Mouse (Mus musculus) heart, postnatal 4 days (tissue): ENCODE data around the gene Dennd4a. TPM values are rescaled to one million over a fixed set of nuclear protein-coding genes. Genes with fewer than 3 reads are reported as not detected.

Experiments
- DNase-seq: peaks from one replicate; pipeline ENCODE4 v3.0.0; 2021
- total RNA-seq, 2 experiments: library from RNA; stranded (reverse); gene quantifications; 2 replicates each; pipeline ENCODE4 v1.2.3; 2021

The Dennd4a gene
- total RNA-seq, 2 experiments from 2014 or later: 13.8 to 16.9 TPM

DNA sequence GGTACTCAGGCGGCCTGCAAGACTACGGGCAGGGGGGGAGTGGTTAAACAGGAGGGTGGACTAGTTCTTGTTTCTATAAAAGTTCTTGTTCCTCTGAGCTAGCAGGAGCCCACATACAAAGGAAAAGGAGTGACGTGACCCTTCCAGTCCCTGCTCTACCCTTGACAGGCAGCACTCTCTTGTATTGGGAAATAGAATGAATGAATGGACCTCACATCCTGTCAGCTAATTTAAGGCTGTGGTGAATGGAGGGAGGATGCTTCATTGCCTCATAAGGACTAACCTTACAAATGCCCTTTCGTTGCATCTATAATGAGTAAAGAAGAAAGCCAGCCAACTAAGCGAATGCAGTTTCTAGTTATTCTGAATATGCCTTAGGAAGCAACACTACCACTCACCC lies 114.6 kb downstream of the Dennd4a start:
- DNase-seq: no peak

DNA sequence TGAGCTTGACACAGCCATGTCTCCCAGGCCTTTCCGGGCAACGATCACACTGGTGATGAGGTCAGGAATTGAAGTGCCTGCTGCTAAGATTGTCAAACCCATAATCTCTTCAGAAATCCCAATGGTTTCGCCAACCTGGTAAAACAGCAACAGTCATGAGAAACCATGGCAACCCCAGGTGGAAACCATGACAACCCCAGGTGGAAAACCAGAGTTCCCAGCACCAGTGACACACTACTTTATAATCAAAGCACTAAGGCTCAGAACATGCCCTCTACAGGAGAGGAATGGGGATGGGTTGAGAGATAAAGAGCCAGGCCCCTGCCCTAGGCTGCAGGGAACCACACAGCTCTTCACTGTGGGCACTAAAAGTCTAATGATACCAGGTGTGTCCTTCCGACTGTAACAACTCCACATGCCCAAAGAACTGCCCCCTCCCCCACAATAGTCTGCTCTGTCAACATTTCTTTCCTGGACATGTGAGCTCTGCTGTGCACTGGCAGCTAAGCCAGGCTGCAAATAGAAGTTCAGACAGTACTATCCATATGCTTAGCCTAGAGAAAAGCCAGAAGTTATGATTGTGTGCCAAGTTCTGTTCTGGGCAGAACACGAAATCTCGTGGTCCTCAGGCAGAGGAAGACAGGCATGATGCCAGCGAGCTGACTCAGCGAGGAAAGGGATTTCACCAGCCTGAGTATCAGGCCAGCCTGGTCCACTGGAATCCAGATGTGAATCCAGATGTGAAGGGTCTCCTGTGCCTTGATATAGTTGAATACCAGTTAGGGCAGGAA lies 115.3 kb downstream of the Dennd4a start:
- peak; percentile 89 for DNase-seq

DNA sequence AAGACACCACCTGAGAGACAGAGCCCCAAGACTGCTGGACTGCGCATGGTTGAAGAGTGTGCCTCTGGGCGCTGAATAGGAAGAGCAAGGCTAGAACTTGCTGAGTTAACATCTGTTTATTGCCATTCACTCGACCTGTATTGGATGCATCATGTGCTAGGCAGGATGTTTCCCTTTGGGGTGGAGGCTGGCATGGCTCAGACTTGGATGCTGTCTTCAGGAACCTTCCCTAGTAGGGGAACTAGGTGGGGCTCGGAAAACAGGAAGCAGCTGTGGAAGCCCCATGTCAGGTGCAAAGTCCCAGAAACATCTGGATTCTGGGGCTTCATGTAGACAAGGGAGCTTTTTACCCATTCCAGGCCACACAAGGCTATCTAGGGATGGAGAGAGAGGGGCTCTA lies 119.1 kb downstream of the Dennd4a start:
- DNase-seq: no peak

DNA sequence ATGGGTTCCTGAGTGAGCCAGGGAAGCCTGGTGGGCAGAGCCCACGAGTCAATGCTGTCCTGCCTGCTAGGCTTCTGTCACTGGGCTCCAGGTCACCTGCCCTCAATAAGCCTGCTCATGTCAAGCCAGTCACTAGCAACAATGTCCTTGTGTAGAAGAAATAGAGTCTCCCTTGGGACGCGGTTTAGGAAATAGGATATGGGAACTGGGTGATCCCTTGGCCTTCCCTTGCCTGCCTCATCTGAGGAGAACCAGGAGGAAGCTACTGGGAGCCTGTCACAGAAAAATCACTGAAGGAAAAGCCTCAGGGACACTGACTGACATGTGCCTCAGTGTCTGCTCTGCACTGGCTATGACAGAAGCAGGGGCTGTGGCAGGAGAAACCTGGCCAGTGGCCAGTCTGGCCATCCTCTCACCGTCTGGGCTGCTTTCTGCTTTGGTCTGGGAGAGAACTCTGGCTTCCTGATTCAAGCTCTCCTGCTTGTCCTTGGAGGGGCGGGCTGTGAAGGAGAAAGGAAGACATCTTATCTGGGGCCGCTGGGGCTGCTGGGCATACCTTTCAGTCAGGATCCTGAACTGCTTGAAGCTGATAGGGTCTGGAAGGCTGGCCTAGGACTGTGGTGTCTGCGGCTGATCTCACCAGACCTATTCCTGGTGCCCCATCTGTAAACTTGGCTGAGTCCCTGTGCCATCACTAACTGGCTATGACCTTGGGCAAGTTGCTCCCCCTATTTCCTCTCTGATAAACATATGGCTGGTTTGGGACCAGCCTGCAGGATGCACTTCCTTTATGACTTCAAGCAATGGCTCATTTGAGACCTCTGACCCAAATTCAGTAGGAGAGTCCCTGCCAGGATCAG lies 120.8 kb downstream of the Dennd4a start:
- DNase-seq: no peak

DNA sequence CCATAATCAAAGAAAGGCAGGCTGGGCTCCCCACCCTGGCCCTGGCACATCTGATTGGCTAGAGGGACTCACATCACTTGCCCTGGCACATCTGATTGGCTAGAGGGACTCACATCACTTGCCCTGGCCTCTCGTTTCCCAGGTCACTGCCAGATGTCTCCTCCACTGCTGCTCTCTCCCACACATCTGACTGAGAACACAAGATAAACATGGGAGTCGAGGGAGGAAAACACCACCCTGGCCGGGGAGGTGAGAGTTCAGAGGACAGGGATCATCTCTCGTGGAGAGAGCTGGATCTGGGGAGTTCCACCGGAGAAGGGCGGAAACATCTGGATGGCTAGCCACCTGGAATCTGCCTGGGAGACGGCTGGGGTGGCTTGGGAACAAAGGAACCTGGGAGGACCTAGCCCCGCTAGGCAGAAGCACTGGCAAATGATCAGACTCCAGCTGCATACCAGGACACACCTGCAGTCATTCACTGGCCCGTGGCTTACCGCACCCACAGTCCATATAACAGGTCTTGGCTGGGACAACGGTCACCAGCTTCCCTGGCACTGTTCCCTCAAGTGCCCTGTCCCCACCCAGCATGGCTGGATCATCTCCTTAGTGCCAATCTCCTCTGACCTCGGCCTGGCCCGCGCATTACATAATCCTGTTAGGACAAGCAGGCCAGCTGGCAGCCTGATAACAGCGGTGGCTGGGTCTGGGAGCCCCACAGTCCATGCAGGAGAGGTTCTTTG lies 123.0 kb downstream of the Dennd4a start:
- peak; percentile 76 for DNase-seq

DNA sequence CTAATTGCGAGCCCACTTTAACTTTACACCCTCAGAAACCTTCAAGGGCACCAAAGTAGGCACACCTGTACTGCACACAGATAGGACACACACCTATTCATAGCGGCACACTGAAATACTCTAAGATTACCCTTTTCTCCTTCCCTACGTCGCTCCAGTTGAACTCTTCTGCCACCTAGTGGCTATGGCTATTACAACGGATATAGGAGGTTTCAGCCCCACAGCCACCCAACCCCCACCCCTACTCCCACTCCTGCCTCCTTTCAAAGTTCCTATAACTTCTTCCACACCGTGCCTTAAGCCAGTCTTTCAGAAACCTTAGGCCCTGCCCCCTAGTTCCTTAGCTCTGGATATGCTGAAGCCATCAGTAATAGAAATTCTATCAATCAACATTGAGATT lies 125.4 kb downstream of the Dennd4a start:
- DNase-seq: peak; percentile 79

DNA sequence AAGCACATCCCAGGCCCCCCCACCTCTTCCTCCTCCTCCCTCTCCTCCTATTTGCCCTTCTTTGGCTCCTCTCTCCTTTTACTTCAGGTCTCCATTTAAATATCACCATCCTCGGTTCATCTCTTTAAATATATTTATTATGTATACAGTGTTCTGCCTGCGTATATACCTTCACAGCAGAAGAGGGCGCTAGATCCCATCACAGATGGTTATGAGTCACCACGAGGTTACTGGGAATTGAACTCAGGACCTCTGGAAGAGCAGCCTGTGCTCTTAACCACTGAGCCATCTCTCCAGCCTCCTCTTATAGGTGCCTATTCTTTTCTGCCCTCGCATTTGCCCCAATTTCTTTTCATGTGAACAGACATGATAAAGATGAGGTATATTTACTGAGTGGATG lies 126.4 kb downstream of the Dennd4a start:
- DNase-seq: no peak

DNA sequence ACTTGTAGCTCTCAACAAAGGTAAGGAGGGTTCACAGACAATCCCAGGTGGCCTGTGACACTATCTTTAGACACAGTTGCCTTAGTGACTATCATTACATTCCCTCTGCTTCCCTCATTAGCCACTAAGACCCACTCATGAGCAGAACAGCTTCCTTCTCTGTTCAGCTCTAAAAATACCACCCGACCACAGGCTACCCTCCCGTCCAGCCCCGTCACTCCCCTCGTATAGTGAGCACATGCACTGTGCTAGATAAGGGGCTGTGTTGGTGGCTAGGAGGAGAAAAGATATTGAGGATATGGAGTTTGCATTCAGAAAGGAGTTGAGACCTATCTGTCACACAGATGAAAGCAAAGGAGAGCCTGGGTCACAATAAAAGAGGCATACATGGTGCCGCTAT lies 127.4 kb downstream of the Dennd4a start:
- no peak for DNase-seq

DNA sequence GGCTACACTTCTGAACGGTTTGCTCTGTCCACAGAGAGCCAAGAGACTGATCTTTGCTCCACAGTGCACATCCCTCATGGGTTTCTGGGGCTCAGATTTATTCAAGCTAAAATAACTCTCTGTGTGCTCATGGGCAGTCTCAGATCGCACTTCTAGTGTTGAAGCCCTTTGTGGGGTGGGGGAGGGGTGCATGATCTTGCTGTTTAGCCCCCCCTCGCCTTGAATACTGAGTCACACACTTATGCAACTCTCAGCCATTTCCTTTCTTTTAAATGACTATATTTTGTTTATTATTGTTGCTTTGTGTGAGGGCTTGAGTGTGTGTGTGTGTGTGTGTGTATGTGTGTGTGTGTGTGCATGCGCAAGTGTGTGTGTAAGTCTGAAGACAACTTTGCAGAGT lies 128.1 kb downstream of the Dennd4a start:
- no peak for DNase-seq

DNA sequence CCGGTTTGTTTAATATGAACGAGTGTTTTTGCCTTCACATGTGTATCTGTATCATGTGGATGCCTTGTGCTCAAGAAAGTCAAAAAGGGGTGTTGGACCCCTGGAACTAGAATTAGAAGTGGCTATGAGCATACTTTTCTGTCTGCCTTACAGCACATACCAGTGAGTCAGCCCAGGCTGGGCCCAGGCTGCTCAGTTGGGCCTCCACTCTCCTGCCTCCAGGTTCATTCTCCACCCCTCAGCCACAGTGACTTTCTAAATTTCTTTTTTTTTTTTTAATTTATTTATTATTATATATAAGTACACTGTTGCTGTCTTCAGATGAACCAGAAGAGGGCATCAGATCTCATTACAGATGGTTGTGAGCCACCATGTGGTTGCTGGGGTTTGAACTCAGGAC lies 128.7 kb downstream of the Dennd4a start:
- DNase-seq: no peak

DNA sequence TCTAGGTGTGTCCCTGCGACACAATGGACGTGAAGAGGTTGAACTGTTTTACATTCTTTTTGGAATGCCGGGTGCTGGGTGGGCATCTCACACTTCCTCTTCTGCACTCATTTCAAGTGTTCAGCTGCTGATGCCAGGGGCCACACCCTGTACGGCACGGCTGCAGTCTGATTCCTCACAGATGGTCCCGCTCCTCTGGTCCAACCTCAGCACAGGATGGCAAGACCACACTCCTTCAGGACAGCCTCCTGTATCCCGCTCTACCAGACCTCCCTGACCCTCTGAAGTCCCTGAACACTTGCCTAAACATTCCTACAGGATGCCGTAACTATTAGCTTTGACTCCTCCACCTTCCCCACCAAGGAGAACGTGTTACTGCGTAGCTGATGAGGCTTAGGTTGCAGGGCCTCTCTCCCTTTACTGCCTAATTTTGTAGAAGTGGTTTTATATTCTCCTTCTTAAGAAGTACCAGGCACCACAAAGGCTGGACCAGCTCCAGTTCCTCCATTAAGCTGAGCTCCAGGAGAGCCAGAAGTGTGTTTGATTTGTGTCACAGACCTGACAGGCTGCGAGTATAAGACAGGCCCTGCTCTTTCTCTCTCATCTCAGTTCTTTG lies 129.7 kb downstream of the Dennd4a start:
- no peak for DNase-seq

DNA sequence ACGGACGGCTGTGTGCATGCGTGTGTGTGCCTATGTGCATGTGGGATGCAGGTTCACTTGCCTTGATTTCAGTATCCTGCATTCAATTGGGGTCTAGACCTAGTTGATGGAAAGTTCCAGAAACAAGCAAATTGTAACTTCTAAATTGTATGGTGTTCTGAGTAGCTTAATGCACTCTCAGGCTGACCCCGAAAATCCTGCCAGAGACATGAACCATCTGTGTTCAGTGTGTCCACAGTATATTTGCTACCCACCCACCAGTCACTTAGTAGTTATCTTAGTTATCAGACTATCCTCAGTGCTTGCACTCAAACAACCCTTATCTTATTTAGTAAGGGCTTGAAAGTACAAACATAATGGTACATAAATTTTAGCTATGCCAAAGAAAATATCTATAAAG lies 130.5 kb downstream of the Dennd4a start:
- DNase-seq: no peak

DNA sequence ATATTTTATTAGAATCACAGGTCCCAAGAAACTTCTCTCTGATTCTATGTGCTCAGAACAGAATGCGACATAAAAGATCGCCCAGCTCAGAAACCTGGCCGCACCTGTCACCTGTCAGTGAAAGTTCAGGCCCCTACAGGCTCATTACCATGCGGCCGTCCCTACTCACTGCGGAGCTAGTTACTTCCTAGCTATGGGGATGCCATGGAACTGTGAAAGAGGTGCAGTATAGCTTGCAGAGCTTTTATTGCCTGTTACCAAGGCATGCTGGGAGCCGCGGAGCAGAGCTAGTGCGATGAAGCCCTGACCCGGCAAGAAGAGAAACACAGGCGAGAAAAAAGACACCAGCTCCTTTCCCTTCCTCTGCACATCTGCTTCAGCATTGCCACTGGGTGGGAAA lies 132.9 kb downstream of the Dennd4a start:
- DNase-seq: no peak

DNA sequence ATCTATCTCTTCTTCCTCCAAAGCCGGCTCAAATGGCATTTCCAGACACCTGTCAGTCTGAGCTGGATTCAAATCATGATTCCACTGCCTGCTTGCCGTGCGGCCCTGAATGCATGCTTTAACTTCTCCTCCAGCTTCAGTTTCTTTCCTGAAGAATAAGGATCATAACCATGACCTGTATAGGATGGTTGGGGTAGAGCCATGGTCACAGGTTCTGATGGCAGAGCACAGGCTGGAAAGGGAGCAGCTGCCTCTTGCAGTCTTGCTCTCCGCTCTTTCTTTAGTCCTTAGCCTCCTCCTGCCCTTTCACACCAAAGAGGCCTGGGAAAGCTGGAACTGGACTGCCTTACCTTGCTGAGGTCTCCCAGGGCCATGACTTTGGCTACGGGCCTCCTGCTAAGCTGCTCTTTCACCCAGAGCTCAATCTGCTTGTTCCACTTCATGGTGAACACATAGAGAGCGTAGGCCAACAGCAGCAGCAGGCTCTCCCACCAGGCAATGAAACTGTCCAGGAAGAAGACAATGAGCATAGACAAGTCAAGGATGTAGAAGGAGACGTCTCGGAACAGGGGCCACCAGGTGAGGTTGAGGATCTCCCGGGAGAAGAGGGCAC lies 136.4 kb downstream of the Dennd4a start:
- no peak for DNase-seq

DNA sequence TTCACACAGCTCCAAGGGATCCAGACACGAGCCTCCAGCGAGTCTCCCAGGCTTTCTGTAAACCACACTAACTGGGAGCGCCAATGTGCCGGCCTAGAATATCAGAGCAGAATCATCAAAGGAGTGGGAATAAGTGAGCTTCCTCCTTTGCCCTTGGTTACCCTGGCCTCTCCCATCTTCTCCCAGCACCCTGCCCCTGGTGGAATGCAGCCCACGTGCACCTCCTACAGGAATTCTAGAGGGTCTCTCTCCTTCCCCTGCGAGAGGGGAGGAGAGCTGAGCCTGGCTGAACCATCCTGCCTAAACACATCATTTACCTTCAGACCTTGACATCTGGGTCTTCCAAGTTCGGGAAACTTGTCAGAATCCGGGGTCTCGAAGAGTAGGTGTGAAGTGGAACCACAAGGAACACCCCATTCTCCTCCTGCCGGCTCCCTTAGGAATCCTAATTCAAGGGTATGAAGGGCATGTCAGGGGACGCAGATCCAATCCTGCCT lies 140.1 kb downstream of the Dennd4a start, which contains the start of gene Slc24a1:
Gene Slc24a1, minus strand, starts transcription at position 447 of the 497 bp plus-strand sequence.
- DNase-seq: no peak

DNA sequence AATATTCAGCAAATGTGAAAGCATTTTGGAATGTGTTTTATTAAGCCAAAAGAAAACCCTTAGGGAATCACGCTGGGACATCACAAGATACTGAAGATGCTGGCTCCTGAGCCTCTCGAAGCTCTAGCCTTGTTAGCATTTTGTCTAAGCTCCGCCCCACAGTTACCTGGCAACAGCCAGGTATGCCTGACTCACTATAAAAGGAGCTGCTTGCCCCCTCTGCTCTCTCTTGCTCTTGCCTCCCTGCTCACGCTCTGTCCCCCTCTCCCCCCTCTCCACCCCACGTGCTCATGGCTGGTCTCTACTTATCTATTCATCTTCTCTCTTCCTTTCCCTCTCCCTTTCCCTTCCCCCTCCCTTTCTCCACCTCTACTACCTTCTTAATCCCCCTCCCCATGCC lies 140.9 kb downstream of the Dennd4a start:
- no peak for DNase-seq

DNA sequence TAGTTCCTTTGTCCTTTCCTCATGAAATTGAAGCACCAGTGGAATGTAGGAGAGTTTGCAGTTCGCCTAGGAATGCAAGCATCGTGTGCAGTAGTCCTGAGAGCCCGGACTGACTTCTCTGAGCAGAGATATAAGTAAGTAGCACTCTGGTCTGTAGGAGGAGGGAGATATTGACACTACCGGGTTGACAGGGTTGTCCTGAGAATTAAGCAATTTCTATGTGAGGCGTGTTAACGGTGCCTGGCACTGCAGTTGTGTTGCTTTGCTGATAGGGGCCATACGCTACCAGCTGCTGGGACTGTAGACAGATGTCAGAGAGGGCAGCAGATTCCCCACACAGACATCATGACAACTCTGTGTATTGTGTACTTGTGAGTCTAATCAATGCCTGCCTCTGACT lies 142.1 kb downstream of the Dennd4a start:
- no peak for DNase-seq

DNA sequence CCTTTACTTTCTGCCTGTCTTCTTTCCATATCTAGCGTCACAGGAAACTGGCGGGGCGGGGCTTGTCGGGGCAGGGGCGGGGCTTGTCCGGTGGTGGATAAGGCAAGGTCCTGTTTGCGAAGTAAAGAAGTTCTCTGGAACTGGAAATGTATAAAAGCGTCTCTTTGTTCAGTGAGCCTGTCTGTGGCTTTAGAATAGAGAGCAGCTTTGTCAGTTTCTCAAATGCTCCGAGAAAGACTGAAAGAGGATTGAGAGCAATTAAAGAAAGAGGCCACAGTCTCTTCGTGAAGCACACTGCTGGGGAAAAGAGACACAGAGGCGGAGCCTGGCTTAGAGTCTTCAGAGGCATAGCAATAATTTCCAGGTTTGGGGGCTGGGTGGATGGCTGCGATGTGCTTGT lies 145.2 kb downstream of the Dennd4a start:
- DNase-seq: peak; percentile 19

DNA sequence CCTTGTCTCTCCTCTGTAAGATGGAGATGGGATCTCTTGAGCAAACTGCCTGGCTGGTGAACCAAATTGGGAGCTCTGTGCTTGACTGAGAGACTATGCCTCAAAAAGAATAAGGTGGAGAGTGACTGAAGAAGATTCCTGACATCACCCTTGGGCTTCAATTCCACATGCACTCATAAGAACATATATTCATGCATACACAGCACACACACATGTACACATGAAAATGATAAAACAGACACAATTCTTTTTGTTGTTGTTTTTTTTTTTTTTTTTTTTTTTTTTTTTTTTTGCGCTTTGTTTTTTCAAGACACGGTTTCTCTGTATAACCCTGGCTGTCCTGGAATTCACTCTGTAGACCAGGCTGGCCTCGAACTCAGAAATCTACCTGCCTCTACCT lies 146.1 kb downstream of the Dennd4a start:
- DNase-seq: no peak

DNA sequence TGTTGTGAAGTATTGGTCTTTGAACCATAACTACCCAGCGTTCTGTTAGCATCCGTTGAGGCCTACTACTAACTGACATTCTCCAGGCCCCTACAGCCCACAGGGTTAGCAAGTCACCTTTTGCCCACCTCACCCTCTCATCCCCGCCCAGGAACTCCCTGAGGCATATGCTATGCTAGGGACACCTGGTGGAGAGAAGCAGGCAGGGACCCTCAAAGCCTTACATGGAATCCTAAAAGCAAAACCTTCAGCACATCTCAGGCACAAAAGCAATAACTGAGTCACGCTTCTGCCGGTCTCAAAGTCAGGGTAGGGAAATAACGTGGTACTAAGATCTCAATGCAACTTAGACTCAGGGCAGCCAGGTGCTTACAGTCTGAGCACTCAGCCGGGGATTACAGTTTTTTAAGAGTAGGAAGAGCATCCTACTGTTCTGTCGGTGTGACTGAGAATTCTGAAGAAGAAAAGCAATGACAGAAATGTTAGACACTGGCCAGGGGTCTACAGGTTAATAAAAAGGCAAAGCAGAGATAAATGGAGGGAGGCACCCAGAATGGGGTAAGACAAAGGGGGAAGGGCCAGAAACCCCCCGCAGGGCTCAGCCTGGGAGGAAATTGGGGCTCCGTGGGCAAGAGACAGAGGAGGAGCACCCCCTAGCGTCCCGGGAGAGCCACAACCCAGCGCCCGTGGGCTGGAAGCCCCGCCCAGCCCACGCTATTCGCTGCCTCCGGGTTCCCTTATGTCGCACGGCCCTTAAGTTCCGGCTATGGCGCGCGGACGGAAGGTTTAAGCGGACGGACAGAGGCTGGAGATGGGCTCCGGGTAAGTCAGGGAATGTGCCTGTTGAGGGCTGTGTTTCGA lies 149.2 kb downstream of the Dennd4a start, which contains the start of gene Ints14:
Gene Ints14, plus strand, starts transcription at position 789 of the 861 bp plus-strand sequence.
- peak; percentile 99 for DNase-seq

DNA sequence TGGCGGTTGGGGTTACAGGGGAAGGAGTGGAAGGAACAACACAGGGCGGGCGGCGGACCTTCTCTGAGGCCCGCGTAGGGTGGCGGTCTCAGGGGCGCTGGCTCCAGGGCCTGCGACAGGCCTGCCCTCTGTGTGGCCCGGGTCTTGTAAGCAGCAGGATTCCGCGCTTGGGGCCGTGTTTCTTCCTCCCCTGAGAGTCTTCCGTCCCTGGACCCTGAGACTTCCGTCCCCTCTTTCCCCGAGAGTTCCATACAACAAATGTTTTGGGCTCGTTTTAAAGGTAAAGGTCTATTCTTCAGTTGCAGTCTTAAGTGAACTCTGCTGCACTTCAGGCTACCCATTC lies 149.8 kb downstream of the Dennd4a start:
- DNase-seq: no peak
